Mouse (Mus musculus): ENCODE measurements around the gene Lypd1.

The Lypd1 gene

DNA sequence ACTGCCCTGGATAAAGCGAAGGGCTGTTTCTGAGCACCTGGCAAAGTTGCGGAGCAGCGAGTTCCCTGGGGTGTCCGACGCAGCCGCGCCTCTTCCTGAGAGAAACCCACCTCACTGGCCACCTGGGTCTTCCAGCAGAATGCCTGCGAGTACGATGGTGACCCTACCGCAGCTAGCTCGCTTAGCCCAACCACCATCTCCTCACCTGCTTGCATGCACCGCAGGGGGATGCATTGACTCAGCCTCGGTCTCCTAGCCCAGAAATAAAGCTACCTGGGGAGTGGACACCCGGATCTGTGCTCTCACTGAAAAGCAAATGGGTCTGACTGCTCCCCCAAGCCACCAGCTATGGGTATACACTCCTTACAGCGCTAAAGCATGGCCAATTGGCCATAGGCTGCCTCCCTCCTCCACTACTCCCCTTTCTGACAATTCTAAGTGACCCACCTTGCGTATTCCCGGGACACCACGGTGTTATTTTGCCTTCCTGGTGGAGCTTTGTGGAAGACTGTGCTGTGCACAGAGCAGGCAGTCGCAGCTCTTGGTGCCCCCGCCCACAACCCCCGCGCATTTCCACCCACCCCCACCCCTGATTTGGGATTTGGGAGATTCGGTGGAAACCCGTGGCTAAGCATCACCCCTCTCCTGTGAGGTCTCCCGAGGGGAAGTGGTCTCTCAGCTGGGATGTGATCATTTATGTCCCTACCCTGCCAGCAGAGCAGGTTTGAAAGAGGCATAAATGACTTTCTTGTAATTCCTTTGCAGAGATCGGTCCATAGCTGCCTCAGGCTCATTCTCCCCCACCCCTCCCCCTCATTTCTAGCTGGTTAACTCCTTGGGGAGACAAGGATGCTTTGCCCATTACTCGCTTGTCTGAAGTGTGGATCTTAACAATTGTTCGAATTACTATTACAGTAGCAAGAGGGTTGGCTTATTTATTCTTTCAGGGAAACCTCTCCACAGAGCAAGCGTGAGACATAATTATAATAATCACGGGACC, at the start of gene Lypd1:
Gene Lypd1 (minus strand): TSS at position 501 of the 1,000 bp plus-strand sequence.
- peak; percentile 14 for DNase-seq (ENCODE audit: low read depth, low spot score)

DNA sequence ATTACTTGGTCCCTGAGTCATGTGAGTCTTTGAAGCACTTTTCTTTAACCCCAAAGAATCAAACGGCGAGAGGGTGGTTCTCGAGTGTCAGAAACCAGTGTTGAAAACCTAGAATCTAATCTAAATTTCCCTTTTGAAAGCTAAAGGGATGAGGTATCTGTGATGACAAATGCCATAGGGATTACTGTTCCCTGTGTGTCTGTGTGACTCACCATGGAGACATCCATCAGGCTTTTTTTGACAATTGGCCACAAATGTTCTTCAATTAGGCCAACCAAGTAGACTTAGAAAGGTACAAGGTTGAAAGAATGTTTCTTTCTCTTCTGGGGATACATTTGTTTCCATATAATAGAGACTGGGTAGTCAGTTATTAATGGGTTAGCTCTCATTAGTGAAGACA, 38.1 kb upstream of the Lypd1 start:
- no peak for DNase-seq (ENCODE audit: low read depth, low spot score)

- DNase-seq (ENCODE audit: low read depth, low spot score) = no peak
These were observed 36.2 kb upstream of the Lypd1 start for GRCm38 (mm10) chr1:125949076-125949475.

GRCm38 (mm10) chr1:125945136-125945535, 32.2 kb upstream of the Lypd1 start:
- no peak for DNase-seq (ENCODE audit: low read depth, low spot score)

- no peak for DNase-seq (ENCODE audit: low read depth, low spot score)
These were observed 30.4 kb upstream of the Lypd1 start for GRCm38 (mm10) chr1:125943305-125943704.

GRCm38 (mm10) chr1:125925486-125925885, 12.6 kb upstream of the Lypd1 start:
- no peak for DNase-seq (ENCODE audit: low read depth, low spot score)

DNA sequence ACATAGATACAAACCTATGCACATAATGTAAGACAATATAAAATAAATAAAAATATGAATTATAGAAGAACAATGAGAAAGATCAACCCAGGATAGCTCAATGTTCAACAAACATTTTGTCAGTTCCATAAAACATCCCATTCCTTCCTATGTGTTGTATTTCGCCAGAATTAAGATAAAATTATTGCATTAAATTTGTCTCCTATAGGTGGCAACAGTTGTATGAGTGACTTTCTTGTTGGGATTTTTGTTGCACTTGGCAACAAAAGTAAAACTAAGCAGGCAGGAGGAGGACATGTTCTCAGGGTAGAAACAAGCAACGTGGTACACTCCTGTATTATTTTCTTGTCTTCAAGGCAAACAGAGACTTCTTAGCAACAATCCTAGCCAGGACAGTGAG, 10.2 kb upstream of the Lypd1 start:
- no peak for DNase-seq (ENCODE audit: low read depth, low spot score)

GRCm38 (mm10) chr1:125920696-125921095, 7.8 kb upstream of the Lypd1 start:
- no peak for DNase-seq (ENCODE audit: low read depth, low spot score)

DNA sequence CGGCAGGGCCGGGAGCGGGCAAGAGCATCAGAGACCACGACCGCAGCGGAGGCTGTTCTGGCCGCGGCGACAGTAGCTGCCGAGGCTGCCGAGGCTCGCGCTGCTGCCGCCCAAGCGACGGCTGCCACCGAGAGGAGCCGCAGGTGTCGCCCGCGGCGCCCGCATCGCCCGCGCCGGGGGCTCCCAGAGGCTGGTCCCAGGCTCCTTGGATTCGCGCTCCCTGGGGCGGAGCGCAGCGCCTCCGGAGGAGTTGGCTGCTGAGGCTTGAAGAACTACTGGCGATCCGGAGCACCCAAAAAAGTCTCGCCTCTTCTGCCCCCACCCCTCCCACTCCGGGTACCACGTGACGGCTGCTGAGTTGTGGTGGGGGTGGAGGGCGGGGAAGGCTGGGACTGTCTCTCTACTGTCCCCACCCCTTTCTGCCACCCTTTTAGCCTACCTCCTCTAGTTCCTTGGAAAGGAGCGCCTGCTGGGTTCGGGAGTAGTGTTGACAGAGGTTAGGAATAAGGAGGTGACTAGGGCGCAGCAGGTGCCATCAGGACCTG, 928 bp downstream of the Lypd1 start:
- peak; percentile 20 for DNase-seq (ENCODE audit: low read depth, low spot score)

GRCm38 (mm10) chr1:125911337-125911900, 1.5 kb downstream of the Lypd1 start:
- DNase-seq (ENCODE audit: low read depth, low spot score) = peak; percentile 19

GRCm38 (mm10) chr1:125910871-125911265, 2.0 kb downstream of the Lypd1 start:
- DNase-seq (ENCODE audit: low read depth, low spot score) = no peak

DNA sequence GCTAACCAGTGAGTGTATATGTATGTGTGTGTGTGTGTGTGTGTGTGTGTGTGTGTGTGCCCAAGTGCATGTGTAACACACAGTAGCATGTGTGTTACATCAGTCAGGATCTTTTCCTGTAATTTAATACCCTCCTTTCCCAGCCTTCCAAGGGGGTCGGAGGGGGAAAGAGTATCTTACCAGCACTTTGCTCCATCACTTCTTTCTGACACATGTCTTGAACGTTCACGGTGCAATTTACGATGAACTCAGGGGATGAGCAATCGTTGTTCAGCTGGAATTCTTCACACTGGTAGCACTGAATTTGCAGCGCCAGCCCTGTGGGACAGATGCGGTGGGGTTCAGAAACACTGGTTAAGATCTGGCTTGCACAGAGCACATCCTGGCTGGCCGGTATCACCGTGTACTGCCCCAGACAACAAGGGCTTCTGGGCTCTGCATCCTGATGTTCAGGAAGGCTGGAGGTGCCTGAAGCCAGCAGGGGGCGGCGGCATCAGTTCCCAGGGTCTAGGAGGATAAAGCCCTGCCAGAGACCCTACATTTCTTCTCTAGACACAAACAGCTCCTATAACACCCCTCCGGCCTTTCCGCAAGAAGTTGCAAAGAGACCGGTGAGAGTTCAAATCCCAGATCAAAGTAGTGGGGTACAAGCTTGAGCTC, 2.6 kb downstream of the Lypd1 start:
- DNase-seq (ENCODE audit: low read depth, low spot score) = peak; percentile 54

- no peak for DNase-seq (ENCODE audit: low read depth, low spot score)
These were observed 19.7 kb downstream of the Lypd1 start for GRCm38 (mm10) chr1:125893158-125893557.

DNA sequence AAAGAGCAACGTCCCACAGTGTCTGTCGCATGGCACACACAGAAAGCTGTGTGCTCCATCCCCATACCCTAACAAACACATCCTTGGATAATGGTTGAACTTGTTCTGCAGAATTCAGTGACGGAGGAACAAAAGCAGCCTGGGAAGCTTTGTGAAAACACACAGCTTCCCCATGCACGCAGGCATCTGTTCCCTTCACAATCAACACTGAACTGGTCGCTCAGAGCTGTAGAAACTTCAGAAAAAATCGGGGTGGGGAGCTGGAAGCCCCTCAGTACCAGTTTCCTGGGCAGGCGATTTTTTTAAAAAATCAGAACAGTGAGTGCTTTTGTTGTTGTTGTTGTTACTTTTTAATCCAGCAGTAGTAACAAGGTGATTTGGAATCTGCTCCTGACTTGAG, 42.8 kb downstream of the Lypd1 start:
- DNase-seq (ENCODE audit: low read depth, low spot score) = no peak

DNA sequence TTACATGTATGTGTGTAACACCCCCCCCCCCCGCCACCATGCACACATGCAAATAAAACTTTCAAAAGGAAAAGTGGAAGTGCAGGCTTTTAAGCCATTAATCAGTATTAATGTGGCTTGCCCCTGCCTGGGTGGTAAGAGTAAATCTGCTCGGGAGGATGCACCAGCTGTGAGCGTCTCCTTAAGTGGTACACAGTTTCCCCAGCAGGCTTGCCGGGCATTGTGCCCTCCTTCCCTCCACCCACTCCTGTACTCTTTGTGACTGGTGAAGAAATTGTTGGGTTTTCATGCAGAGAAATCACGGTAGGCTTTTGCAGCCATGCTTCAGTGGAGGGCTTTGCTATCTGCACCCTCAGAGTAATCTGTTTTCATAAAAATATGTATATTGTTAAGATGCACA, 54.3 kb downstream of the Lypd1 start:
- no peak for DNase-seq (ENCODE audit: low read depth, low spot score)

DNA sequence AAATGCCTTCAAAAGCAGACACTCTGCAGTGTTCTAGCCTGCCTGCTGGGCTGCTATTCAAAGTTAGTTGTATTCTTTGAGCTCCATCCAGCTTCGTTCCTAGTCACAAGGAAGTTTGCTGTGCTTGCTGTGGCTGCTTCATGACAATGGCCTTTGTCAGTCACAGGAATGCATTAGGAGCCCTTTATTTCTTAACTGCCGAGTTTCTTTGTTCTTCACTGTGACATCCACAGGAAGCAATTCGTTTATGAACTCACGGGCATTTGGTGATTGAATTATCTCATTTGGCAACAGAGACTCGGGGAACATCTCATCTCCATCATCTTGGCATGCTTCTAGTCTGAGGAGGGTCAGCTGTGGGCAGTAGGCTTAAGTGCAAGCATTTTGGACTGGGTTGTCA, 58.3 kb downstream of the Lypd1 start:
- DNase-seq (ENCODE audit: low read depth, low spot score) = no peak

- no peak for DNase-seq (ENCODE audit: low read depth, low spot score)
These were observed 73.0 kb downstream of the Lypd1 start for GRCm38 (mm10) chr1:125839746-125840392.

DNA sequence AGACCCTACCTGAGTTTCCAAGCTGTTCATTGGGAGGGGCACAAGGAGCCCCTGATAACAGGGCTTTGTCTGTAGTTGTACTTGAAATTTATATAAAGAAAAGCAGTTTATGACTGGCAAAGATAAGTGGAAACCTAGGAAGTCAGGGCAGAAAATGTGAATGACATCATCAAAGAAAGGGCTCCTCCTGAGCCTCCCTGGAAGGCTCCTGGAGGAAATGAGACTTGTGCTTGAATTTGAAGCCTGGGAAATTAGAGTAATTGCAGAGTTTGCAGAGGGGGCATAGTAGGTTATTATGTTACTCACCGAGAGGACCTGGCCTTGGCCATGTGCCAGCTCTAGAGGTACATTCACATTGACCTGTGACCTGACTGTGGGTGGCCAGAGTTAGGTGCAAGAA, 75.4 kb downstream of the Lypd1 start:
- DNase-seq (ENCODE audit: low read depth, low spot score) = peak; percentile 26

DNA sequence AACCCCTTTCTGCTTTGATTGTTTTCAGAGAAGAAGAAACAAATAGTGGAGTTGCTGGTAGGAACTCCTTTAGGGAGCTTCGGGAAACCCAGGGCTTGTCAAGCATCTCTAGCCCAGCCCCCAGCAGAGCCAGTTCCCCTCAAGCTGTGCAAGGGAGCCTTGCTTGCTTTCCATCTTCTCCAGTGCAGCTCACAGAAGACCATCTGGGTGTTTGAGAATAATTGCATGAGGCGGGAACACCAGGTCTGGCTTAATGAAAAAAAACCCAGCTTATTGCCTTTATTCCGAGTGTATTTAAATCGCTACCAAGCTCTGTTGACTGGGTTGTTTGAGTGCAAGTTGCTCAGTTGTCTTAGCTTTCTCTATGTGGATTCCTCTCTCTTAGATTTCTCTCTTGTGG, 89.3 kb downstream of the Lypd1 start:
- DNase-seq (ENCODE audit: low read depth, low spot score) = no peak

DNA sequence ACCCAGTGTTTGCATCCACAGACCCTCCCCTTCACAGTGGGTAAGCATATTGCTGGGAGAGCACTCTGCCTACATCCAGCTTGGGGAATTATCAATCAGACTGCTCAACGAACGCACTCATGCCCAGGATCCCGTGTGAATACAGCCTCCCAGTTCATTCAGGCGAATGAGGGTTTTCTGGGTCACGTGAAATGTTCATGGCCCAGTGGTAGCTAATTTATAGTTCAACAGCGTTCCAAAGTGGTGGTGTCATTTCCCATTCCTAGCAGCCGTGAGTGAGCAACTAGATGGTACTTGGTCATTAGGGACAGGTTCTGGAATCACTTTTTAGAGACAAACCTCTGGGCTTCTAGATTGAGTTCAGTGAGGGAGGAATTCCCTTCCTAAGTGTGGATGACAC, 91.8 kb downstream of the Lypd1 start:
- DNase-seq (ENCODE audit: low read depth, low spot score) = no peak

Data from forelimb bud, embryonic 11.5 days (tissue).